Mouse (Mus musculus): ENCODE data around the gene Zbtb24.

GRCm38 (mm10) chr10:41423681-41424080 lies 26.5 kb upstream of the Zbtb24 start:
- TF ChIP-seq POLR2A (IDR thresholded peaks at IDR 0.05; ENCODE audit: low read depth, low read length) (no peak), CTCF (IDR thresholded peaks at IDR 0.05; ENCODE audit: borderline replicate concordance, insufficient read depth, low read length) (no peak)

Data from embryonic fibroblast, embryonic 13.5 days (primary cell).